ENCODE assay signal across 8 mouse cellular contexts in genomic region chr6:37441251-37442011, GRCm38 (mm10). TPM values are rescaled to one million over a fixed set of nuclear protein-coding genes. Genes with fewer than 3 reads are reported as not detected.
DNase-seq lines count a peak whose midpoint lies in the region; ATAC-seq and TF ChIP-seq lines count a peak whose summit lies in the region.

No protein-coding gene starts in this region.

- H3K4me3 ChIP-seq in heart, embryonic 12.5 days: peak overlapping the region; percentile 95
- peak overlapping the region; percentile 99 for H3K4me3 ChIP-seq in E14TG2a.4 (replicated peaks; ENCODE audit: low read length)
- peak overlapping the region; percentile 94 for H3K4me3 ChIP-seq in heart, embryonic 16.5 days (ENCODE audit: low read length)
- peak overlapping the region; percentile 69 for H3K4me3 ChIP-seq in liver, adult 2 months (ENCODE audit: insufficient read depth, low read depth, low read length)
- peak overlapping the region; percentile 77 for H3K4me3 ChIP-seq in neural tube, embryonic 12.5 days

- H3K9ac ChIP-seq in heart, embryonic 12.5 days: peak overlapping the region; percentile 95
- H3K9ac ChIP-seq in heart, embryonic 16.5 days (ENCODE audit: low read length): peak overlapping the region; percentile 97
- H3K9ac ChIP-seq in liver, adult 2 months (ENCODE audit: low read depth, low read length): peak overlapping the region; percentile 85
- H3K9ac ChIP-seq in neural tube, embryonic 12.5 days: peak overlapping the region; percentile 79

- H3K36me3 ChIP-seq in heart, embryonic 12.5 days: peaks cover 9% of the 10 kb centered on the region
- no peaks in the 10 kb centered on the region for H3K36me3 ChIP-seq in E14TG2a.4 (ENCODE audit: insufficient read depth, low read length)
- peaks cover 3% of the 10 kb centered on the region; the same call in 1 of the 2 replicates for H3K36me3 ChIP-seq in heart, embryonic 16.5 days (ENCODE audit: control insufficient read depth, insufficient read depth)
- H3K36me3 ChIP-seq in liver, adult 2 months (ENCODE audit: control insufficient read depth, insufficient read depth, low read length): 0 out of 2 replicates have a peak, but pooled peaks cover 3% of the 10 kb centered on the region
- no peaks in the 10 kb centered on the region for H3K36me3 ChIP-seq in neural tube, embryonic 12.5 days

- H3K4me2 ChIP-seq in heart, embryonic 12.5 days: peak overlapping the region; percentile 82
- peak overlapping the region; percentile 73 for H3K4me2 ChIP-seq in heart, embryonic 16.5 days (ENCODE audit: low read depth, low read length)
- H3K4me2 ChIP-seq in neural tube, embryonic 12.5 days (replicated peaks): peak overlapping the region; percentile 90

- peak; percentile 53 for ATAC-seq in heart, embryonic 12.5 days (ENCODE audit: insufficient number of reproducible peaks, low FRiP score)
- ATAC-seq in heart, embryonic 16.5 days (replicated peaks; ENCODE audit: extremely low read depth, insufficient read depth, low FRiP score): peak; percentile 49
- ATAC-seq in neural tube, embryonic 12.5 days (ENCODE audit: low FRiP score, low read depth): peak; percentile 69

- TF ChIP-seq POLR2A in liver, adult 2 months (IDR thresholded peaks at IDR 0.05; ENCODE audit: extremely low read depth, insufficient read depth, low read length): no peak

- no peak for TF ChIP-seq CTCF in E14TG2a.4 (conservative IDR thresholded peaks at IDR 0.05; ENCODE audit: low read length)
- TF ChIP-seq CTCF in liver, adult 2 months (IDR thresholded peaks at IDR 0.05; ENCODE audit: low read depth, low read length): no peak

- H3K27me3 ChIP-seq in heart, embryonic 12.5 days (replicated peaks): no peaks in the 10 kb centered on the region
- no peaks in the 10 kb centered on the region for H3K27me3 ChIP-seq in E14TG2a.4 (ENCODE audit: insufficient read depth, low read length)
- H3K27me3 ChIP-seq in heart, embryonic 16.5 days (ENCODE audit: control insufficient read depth, insufficient read depth, low read length): no peaks in the 10 kb centered on the region
- H3K27me3 ChIP-seq in liver, adult 2 months (ENCODE audit: control insufficient read depth, insufficient read depth, low read length): no peaks in the 10 kb centered on the region
- no peaks in the 10 kb centered on the region for H3K27me3 ChIP-seq in neural tube, embryonic 12.5 days (replicated peaks)

- H3K79me2 ChIP-seq in liver, adult 2 months (ENCODE audit: control insufficient read depth, insufficient read depth, low read length): peaks cover 26% of the 10 kb centered on the region

- under 1% methylated on average over 40 of the region's 40 CpGs for WGBS in heart, embryonic 12.5 days
- WGBS in heart, embryonic 16.5 days: under 1% methylated on average over 40 of the region's 40 CpGs
- WGBS in liver, adult 2 months: under 1% methylated on average over 40 of the region's 40 CpGs
- WGBS in neural tube, embryonic 12.5 days: 1% methylated on average over 40 of the region's 40 CpGs

- peak overlapping the region; percentile 93 for H3K27ac ChIP-seq in heart, embryonic 12.5 days (ENCODE audit: poor library complexity, severe bottlenecking)
- peak overlapping the region; percentile 80 for H3K27ac ChIP-seq in heart, embryonic 16.5 days (ENCODE audit: low read length)
- H3K27ac ChIP-seq in liver, adult 2 months (replicated peaks; ENCODE audit: insufficient read depth, low read depth, low read length): peak overlapping the region; percentile 72
- H3K27ac ChIP-seq in neural tube, embryonic 12.5 days: 0 out of 2 replicates have a peak overlapping the region, but pooled peaks have one; percentile 42

- intact Hi-C loops in left cerebral cortex, postnatal 36 days (cut with DNase I): no loop called here

- H3K9me3 ChIP-seq in heart, embryonic 12.5 days (replicated peaks): no peaks in the 10 kb centered on the region
- H3K9me3 ChIP-seq in E14TG2a.4 (ENCODE audit: low read length): no peaks in the 10 kb centered on the region
- H3K9me3 ChIP-seq in heart, embryonic 16.5 days (replicated peaks; ENCODE audit: control insufficient read depth, low read length): no peaks in the 10 kb centered on the region; the same call in 1 of the 2 replicates
- H3K9me3 ChIP-seq in neural tube, embryonic 12.5 days: 0 out of 2 replicates have a peak, but pooled peaks cover 4% of the 10 kb centered on the region

- peaks cover 38% of the 10 kb centered on the region for H3K4me1 ChIP-seq in heart, embryonic 12.5 days (replicated peaks)
- peaks cover 54% of the 10 kb centered on the region for H3K4me1 ChIP-seq in E14TG2a.4 (replicated peaks; ENCODE audit: low read depth, low read length)
- H3K4me1 ChIP-seq in heart, embryonic 16.5 days (ENCODE audit: control insufficient read depth, insufficient read depth, low read length): peaks cover 20% of the 10 kb centered on the region
- H3K4me1 ChIP-seq in liver, adult 2 months (ENCODE audit: control insufficient read depth, insufficient read depth, low read length): peaks cover 10% of the 10 kb centered on the region; the same call in 1 of the 2 replicates
- H3K4me1 ChIP-seq in neural tube, embryonic 12.5 days: peaks cover 8% of the 10 kb centered on the region; the same call in 1 of the 2 replicates

- no peak for DNase-seq in heart, adult 9 months (ENCODE audit: low spot score in 2 of 2)
- peak; percentile 55 for DNase-seq in embryo, embryonic 9.5 days (ENCODE audit: extremely low spot score)
- peak; percentile 59 for DNase-seq in liver, adult 2 months (ENCODE audit: extremely low read depth, low read depth, low spot score)
- DNase-seq in left cerebral cortex, postnatal 36 days (ENCODE audit: low spot score in 2 of 2): no peak

RNA-seq across cellular contexts. Expression of gene Creb3l2, which starts 0.5 kb away (rescaled TPM):
- polyA plus RNA-seq in heart, embryonic 12.5 days (2016; fragmentation: Nextera tagmentation; extraction: Ambion mirVana): 49.4 and 52.2 TPM in 2 replicates
- polyA plus RNA-seq in heart, embryonic 16.5 days (2015; fragmentation: Nextera tagmentation; extraction: Ambion mirVana): 28.0 and 28.2 TPM in 2 replicates
- 2.7 and 4.4 TPM in 2 replicates for total RNA-seq in liver, adult 2 months (2014; rRNA removed)
- polyA plus RNA-seq in liver, adult 2 months (2012; rRNA removed): 5.1 and 6.6 TPM in 2 replicates
- polyA plus RNA-seq in neural tube, embryonic 12.5 days (2016; fragmentation: Nextera tagmentation; extraction: Ambion mirVana): 9.4 and 9.6 TPM in 2 replicates
- 1 to 10 TPM; 6.1 to 8.1 TPM for total RNA-seq in left cerebral cortex, postnatal 36 days (2021)

Comparison
In these comparisons a context has a peak if more than half of its experiments do, and no peak if none do; other contexts are left out.
1. H3K27ac ChIP-seq: peak in every context shown above with its lines; median percentile 93 in heart, embryonic 12.5 days; 80 in heart, embryonic 16.5 days; 72 in liver, adult 2 months; 42 in neural tube, embryonic 12.5 days.
2. DNase-seq: peak in embryo, embryonic 9.5 days (single experiment) and liver, adult 2 months (single experiment); none in heart, adult 9 months (0 of 2) and left cerebral cortex, postnatal 36 days (0 of 2).
3. Peak in every context shown above with its lines, with median percentiles within 50 percentile points of each other: ATAC-seq, H3K4me2 ChIP-seq, H3K4me3 ChIP-seq and H3K9ac ChIP-seq.